Mouse (Mus musculus): ENCODE measurements around the gene B230118H07Rik.

GRCm38 (mm10) chr2:101652921-101653597, 3.7 kb upstream of the B230118H07Rik start:
- TF ChIP-seq MAFK (IDR thresholded peaks at IDR 0.05; ENCODE audit: insufficient replicate concordance, low read length) (no peak), JUND (conservative IDR thresholded peaks at IDR 0.05; ENCODE audit: low read depth, low read length) (no peak), EP300 (IDR thresholded peaks at IDR 0.05; ENCODE audit: low read length) (no peak), CTCF (conservative IDR thresholded peaks at IDR 0.05 in 1 of 2, IDR thresholded peaks at IDR 0.05 in 1 of 2; ENCODE audit: low read depth in 2 of 2, low read length in 2 of 2) (peak; percentile 30 to 73; a peak in 2 of 4 replicates), POLR2A (IDR thresholded peaks at IDR 0.05; ENCODE audit: low read depth, low read length) (no peak), ELF1 (IDR thresholded peaks at IDR 0.05; ENCODE audit: low read depth, low read length) (no peak), E2F4 (IDR thresholded peaks at IDR 0.05; ENCODE audit: insufficient replicate concordance, low read depth, low read length) (no peak), NRF1 (IDR thresholded peaks at IDR 0.05; ENCODE audit: low read depth, low read length) (no peak), USF1 (IDR thresholded peaks at IDR 0.05; ENCODE audit: low read depth, low read length) (no peak)
